Mouse (Mus musculus) MEL (cell line): Measurements from ENCODE around the gene Git1.

Experiments used
- POLR2A ChIP-seq, 2 experiments: IDR thresholded peaks; 2 replicates each; pipeline ENCODE4 v1.6.1; 2011 to 2012; ENCODE audit warnings: low read length in 2 of 2, mild to moderate bottlenecking in 2 of 2, control low read depth in 1 of 2, improper control_type of control experiment in 1 of 2, low read depth in 1 of 2, moderate library complexity in 1 of 2; ENCODE audit not compliant: control insufficient read depth in 1 of 2, insufficient read depth in 1 of 2, poor library complexity in 1 of 2
- TCF12 ChIP-seq: IDR thresholded peaks from 2 replicates; pipeline ENCODE4 v1.6.1; 2014; ENCODE audit warnings: low read depth, mild to moderate bottlenecking, inconsistent platforms, low read length, improper control_type of control experiment, moderate library complexity

DNA sequence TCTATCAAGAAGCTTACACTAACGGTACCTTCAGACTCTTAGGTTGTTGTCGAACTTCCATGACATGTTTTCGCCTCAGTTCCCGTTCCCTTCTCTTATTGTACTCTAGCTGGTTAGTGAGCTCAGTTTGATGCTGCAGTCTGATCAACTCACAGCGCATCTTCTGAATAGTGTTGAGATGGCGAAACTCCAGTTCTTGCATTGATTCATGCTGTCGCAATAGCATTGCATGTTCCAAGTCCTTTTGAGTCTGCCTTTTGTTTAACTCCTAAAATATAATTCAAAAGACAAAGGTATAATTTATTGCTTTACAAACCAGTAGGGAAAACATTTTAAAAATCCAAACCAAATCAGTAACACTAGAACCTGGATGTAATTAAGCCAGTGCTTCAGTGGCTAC, 51.9 kb downstream of the Git1 start:
- no peak for TF ChIP-seq TCF12
- TF ChIP-seq POLR2A (IDR thresholded peaks at IDR 0.05; ENCODE audit: control insufficient read depth in 1 of 2, insufficient read depth in 1 of 2, low read depth in 1 of 2, low read length in 2 of 2, poor library complexity in 1 of 2) = no peak
